Mouse (Mus musculus) layer of hippocampus, postnatal 36 days (tissue): ENCODE measurements around the gene Usp12. TPM values are rescaled to one million over a fixed set of nuclear protein-coding genes. Genes with fewer than 3 reads are reported as not detected.

Source experiments
- DNase-seq, 2 experiments: peaks; one replicate each; pipeline ENCODE4 v3.0.0; 2022
- total RNA-seq, 2 experiments: library from RNA; stranded (reverse); gene quantifications; 2 replicates each; pipeline ENCODE4 v1.2.3; 2021

Usp12 gene
- total RNA-seq, 2 experiments from 2014 or later: 56.3 to 59.2 TPM

DNA sequence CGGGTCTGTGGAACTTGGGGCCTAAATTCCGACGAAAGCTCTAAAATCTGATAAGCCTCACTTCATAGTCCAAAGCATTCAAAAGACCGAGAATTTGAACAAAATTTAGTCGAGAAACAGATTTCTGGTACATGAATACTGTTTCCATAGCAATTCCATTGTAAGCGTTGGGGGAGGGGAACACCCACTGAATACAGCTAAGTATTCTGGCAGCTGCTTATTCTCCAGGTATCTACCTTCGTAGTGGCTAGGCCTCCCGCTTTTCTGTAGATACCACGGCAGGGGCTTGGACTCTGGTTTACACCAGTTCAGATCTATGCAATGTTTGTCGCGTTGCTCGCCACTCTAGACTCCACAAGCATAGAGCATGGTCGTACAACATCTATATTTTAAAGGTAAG, 922 bp upstream of the Usp12 start:
- no peak for DNase-seq

- peak in 1 of 2 experiments; percentile 29 for DNase-seq
These were observed 538 bp downstream of the Usp12 start for GRCm38 (mm10) chr5:146794084-146794852.

- no peak for DNase-seq
These were observed 1.1 kb downstream of the Usp12 start for GRCm38 (mm10) chr5:146793630-146794083.

DNA sequence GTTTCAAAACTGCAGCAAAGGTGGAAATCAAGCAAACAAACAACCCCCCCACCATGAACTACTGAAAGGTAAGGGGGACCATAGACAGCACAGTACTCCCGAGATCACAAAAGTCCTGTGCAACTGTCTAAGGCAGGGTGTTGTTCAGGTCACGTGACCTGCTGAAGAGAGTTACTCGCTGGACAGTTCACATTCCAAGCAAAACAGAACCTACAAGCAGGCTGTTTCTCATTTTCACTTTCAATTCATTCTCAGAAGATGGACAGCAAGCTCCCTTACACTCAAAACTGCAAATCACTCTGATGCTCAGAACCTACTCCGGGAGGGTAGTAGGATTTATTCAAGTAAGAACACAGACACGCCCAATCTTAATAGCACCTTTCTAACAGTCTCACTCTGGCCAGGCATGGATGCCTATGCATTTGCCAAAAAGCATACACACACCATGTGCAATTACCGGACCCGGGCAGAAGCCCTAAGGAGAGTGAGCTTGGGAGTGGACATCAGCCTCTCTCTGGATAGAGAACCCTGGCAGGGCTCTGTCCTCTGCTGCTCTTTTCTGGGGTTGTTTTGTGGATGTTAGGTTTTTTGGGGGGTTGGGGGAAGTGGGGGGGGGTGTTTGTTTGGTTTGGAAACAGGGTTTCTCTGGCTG, 2.5 kb downstream of the Usp12 start:
- no peak for DNase-seq

DNA sequence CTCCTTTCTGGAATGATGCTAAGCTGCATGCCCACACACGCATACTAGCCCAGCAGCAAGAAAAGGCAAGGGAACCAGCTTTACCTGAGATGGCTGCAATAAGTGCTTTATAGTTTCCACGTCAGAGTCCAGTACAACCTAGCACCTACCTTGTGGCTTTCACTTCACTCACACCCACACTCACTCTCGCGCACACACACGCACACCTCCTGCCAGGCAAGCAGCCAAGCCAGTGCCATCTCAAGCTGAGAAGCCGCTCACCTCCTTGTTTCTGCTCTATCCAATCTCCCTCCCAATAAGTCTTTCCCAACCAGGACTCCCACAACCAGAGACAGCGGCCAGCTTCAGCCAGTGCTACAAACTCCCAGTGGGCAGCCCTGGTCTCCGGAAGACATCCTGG, 3.9 kb downstream of the Usp12 start:
- no peak for DNase-seq

- no peak for DNase-seq
These were observed 5.4 kb downstream of the Usp12 start for GRCm38 (mm10) chr5:146789413-146789812.

DNA sequence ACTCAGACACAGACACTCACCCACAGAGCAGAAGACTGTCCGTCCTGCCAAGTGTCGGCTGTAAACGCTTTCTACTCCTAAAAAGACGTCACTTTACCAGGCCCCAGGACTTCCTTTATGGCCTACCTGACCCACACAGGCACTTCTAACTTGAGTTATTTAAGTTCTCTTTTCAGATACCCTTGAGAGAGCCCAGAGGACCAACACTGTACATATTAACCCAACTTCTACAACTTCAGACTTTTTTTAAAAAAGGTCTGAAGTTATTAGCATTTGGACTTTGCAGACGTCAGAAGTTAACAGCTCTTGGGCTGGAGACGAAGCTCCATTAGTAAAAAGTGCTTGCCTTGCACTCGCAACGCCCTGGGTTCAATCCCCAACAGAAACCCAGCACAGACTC, 8.7 kb downstream of the Usp12 start:
- no peak for DNase-seq

- no peak for DNase-seq
These were observed 10.9 kb downstream of the Usp12 start for GRCm38 (mm10) chr5:146783891-146784290.

DNA sequence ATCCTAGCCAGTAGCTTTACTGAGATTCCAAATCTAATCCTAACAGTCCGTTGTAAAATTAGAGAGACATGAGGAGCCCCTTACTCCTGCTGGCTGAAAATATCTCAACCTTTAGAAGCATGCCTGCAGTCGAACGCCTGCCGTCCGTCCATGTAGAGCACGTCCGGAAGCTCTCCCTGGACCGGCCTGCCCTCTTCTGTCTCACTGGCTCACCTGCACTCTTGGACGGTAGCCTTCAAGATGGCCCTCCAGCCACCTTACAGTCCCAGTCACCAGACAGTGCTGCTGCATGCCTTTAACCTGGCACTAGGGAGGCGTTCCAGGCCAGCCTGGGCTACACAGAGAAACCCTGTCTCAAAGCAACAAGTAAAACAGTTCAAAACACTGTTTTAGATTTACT, 11.5 kb downstream of the Usp12 start:
- DNase-seq: no peak

GRCm38 (mm10) chr5:146781663-146782062, 13.1 kb downstream of the Usp12 start:
- DNase-seq: no peak

- DNase-seq: no peak
These were observed 14.9 kb downstream of the Usp12 start for GRCm38 (mm10) chr5:146779931-146780330.

- DNase-seq: no peak
These were observed 17.7 kb downstream of the Usp12 start for GRCm38 (mm10) chr5:146776988-146777639.

DNA sequence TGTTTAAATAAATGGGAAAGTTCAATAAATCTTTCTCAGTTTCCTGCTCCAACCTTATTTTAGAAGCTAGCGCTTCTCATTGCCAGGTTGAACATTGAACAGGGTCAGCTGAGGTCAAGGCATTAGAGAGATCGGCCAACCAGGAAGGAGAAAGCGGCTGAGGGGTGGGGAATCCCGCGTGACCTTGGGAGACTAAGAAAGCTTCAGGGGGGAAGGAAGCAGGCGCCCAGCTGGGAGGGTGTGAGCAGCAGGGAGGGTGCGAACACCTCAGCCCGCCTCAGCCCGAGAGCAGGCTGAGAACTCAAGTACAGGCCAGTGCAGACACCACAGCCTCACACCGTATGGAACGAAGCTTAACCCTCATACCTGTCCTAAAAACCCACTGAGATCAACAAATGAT, 22.8 kb downstream of the Usp12 start:
- no peak for DNase-seq

DNA sequence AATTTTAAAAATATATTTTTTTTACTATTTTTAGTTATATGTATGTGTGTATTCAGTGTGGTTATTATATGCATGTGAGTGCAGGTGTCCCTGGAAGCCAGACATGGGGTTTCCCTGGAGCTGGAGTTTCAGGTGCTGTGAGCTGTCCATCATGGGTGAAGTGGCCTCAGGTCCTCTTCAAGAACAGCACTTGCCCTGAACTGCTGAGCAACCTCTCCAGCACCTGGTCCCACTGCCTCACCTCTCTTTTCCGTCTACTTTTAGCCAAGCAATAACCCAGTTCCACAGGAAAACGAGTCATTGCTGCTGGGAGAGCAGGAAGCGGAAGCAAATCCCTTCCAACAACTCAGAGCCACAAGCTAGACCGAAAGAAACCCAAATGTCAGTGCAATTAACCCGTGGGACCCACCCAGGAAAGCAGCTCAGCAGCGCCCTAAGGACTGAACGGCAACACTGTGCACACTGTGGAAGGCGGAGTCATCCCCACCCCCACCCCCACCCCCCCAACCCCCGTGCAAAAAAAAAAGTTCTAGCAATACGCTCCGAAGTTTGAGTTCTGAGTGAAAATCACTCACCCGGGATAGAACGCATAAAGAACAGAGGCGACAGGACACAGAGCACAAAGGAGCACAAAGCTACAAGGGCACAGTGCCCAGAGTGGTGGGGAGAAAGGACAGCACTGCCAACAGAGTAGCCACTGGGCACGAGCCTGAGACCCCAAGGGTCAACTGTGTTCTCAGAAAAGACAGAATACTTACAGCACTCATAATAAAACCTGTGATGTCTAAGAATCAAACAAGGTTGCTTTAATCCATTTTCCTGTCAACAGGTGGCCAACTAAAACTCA, 24.6 kb downstream of the Usp12 start:
- DNase-seq: no peak

GRCm38 (mm10) chr5:146765791-146766190, 29.0 kb downstream of the Usp12 start:
- no peak for DNase-seq

DNA sequence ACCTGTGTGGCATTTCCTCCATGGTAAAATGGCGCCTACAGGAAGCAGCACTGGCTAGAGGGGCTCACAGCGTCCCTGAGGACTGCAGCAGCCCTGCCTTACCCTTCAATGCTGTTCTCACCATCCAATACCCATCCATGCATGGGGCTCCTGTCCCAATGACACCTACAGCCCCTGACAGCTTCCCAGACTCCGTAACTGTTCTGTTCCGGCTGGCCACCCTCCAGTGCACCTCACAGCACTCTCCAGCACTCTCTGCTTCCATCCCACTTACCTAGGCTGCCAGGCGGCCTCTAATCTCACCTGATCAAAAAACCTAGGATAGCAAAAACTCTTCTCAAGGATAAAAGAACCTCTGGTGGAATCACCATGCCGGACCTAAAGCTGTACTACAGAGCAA, 35.6 kb downstream of the Usp12 start:
- DNase-seq: no peak

- no peak for DNase-seq
These were observed 36.9 kb downstream of the Usp12 start for GRCm38 (mm10) chr5:146757921-146758320.

GRCm38 (mm10) chr5:146757316-146757715, 37.5 kb downstream of the Usp12 start:
- no peak for DNase-seq

- no peak for DNase-seq
These were observed 41.6 kb downstream of the Usp12 start for GRCm38 (mm10) chr5:146753181-146753580.

DNA sequence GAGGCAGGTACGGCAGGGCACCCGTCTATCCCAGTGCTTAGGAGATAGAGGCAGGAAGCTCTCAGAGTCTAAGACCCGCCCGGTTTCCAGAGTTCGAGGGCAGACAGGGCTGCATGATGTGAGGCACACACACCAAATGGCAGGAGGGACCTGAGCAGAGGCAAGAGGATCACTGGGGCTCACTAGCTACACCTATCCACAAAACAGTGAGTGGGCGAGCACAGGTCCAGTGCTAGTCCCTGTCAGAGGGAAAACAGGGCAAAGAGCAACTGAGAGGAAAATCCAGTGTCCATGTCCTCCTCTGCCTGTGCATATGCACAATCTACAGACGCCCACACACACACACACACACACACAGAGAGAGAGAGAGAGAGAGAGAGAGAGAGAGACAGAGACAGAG, 43.8 kb downstream of the Usp12 start:
- DNase-seq: no peak

DNA sequence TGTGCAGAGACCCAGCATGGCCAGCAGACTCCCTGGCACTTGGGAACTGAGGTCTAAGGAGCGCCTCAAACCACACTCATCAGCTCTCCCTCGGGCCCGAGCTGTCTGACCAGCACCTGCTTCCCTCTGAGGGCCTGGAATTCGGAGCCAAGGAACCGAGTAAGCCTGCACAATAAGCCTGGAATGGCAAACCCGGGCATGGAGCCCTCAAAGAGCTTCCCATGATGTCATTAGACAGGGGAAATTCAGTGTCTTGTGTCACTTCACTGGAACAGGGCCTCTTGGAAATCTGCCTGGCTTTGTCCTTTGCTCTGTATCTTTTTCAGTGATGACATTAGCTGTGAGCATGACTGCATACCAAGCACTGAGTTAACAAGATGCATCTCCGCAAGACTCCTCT, 44.5 kb downstream of the Usp12 start:
- DNase-seq: no peak

GRCm38 (mm10) chr5:146749857-146750256, 44.9 kb downstream of the Usp12 start:
- DNase-seq: no peak
